Mouse (Mus musculus): ENCODE measurements around the gene Ftl1-ps1. TPM values are rescaled to one million over a fixed set of nuclear protein-coding genes. Genes with fewer than 3 reads are reported as not detected.

Ftl1-ps1 gene
- total and polyA plus RNA-seq, 2 experiments = 77.4 to 106 TPM

GRCm38 (mm10) chr13:74391156-74391555, 8.3 kb upstream of the Ftl1-ps1 start:
- no peak for DNase-seq (ENCODE audit: extremely low read depth, low read depth, low spot score)
- H3K9ac ChIP-seq (ENCODE audit: low read depth, low read length) = no peak overlapping the region
- H3K4me1 ChIP-seq (ENCODE audit: control insufficient read depth, insufficient read depth, low read length) = no peaks in the 10 kb centered on the region
- WGBS = 68% methylated on average over 2 of the region's 2 CpGs
- no peak overlapping the region for H3K4me3 ChIP-seq (ENCODE audit: insufficient read depth, low read depth, low read length)
- no peaks in the 10 kb centered on the region for H3K27me3 ChIP-seq (ENCODE audit: control insufficient read depth, insufficient read depth, low read length)
- H3K79me2 ChIP-seq (ENCODE audit: control insufficient read depth, insufficient read depth, low read length) = no peaks in the 10 kb centered on the region
- H3K27ac ChIP-seq (replicated peaks; ENCODE audit: insufficient read depth, low read depth, low read length) = no peak overlapping the region
- no peaks in the 10 kb centered on the region for H3K36me3 ChIP-seq (ENCODE audit: control insufficient read depth, insufficient read depth, low read length)
- no peak for TF ChIP-seq CTCF (IDR thresholded peaks at IDR 0.05; ENCODE audit: low read depth, low read length)
- no peak for TF ChIP-seq POLR2A (IDR thresholded peaks at IDR 0.05; ENCODE audit: extremely low read depth, insufficient read depth, low read length)

- Histone ChIP-seq H3K36me3 (ENCODE audit: control insufficient read depth, insufficient read depth, low read length) (peaks cover 3% of the 10 kb centered on the region; the same call in 1 of the 2 replicates), H3K79me2 (ENCODE audit: control insufficient read depth, insufficient read depth, low read length) (no peaks in the 10 kb centered on the region), H3K9ac (ENCODE audit: low read depth, low read length) (no peak overlapping the region), H3K4me3 (ENCODE audit: insufficient read depth, low read depth, low read length) (no peak overlapping the region), H3K27ac (replicated peaks; ENCODE audit: insufficient read depth, low read depth, low read length) (no peak overlapping the region), H3K27me3 (ENCODE audit: control insufficient read depth, insufficient read depth, low read length) (peaks cover 3% of the 10 kb centered on the region; the same call in 1 of the 2 replicates), H3K4me1 (ENCODE audit: control insufficient read depth, insufficient read depth, low read length) (no peaks in the 10 kb centered on the region)
- no peak for DNase-seq (ENCODE audit: extremely low read depth, low read depth, low spot score)
- no peak for TF ChIP-seq POLR2A (IDR thresholded peaks at IDR 0.05; ENCODE audit: extremely low read depth, insufficient read depth, low read length)
- no peak for TF ChIP-seq CTCF (IDR thresholded peaks at IDR 0.05; ENCODE audit: low read depth, low read length)
- WGBS = 28% methylated on average over 19 of the region's 19 CpGs
Measured at GRCm38 (mm10) chr13:74439895-74440294, 40.4 kb downstream of the Ftl1-ps1 start.

Other genes starting within 250 kb of the Ftl1-ps1 start
- 17.9 and 18.4 TPM in 2 replicates for gene Exoc3, start 191.0 kb upstream of the Ftl1-ps1 start, total RNA-seq (2014; rRNA removed)
- 21.6 and 24.0 TPM in 2 replicates for gene Exoc3, start 191.0 kb upstream of the Ftl1-ps1 start, polyA plus RNA-seq (2012; rRNA removed)
- 0.18 and 0.20 TPM in 2 replicates for gene Ahrr, start 107.4 kb upstream of the Ftl1-ps1 start, total RNA-seq (2014; rRNA removed)
- gene Ahrr, start 107.4 kb upstream of the Ftl1-ps1 start, polyA plus RNA-seq (2012; rRNA removed) = 0.07 TPM in 1 of 2 replicates, not detected in the other
- 123 and 140 TPM in 2 replicates for gene Pdcd6, start 82.1 kb upstream of the Ftl1-ps1 start, total RNA-seq (2014; rRNA removed)
- 77.0 and 82.5 TPM in 2 replicates for gene Pdcd6, start 82.1 kb upstream of the Ftl1-ps1 start, polyA plus RNA-seq (2012; rRNA removed)
- gene Sdha, start 49.4 kb upstream of the Ftl1-ps1 start, total RNA-seq (2014; rRNA removed) = 293 and 295 TPM in 2 replicates
- 199 and 223 TPM in 2 replicates for gene Sdha, start 49.4 kb upstream of the Ftl1-ps1 start, polyA plus RNA-seq (2012; rRNA removed)
- 5.3 and 5.5 TPM in 2 replicates for gene Ccdc127, start 49.4 kb upstream of the Ftl1-ps1 start, total RNA-seq (2014; rRNA removed)
- 2.3 and 2.6 TPM in 2 replicates for gene Ccdc127, start 49.4 kb upstream of the Ftl1-ps1 start, polyA plus RNA-seq (2012; rRNA removed)
- 0.18 and 0.54 TPM in 2 replicates for gene Lrrc14b, start 35.7 kb upstream of the Ftl1-ps1 start, total RNA-seq (2014; rRNA removed)
- 0.39 and 0.54 TPM in 2 replicates for gene Lrrc14b, start 35.7 kb upstream of the Ftl1-ps1 start, polyA plus RNA-seq (2012; rRNA removed)
- gene Zfp72, start 8.9 kb upstream of the Ftl1-ps1 start, total RNA-seq (2014; rRNA removed) = 1.7 and 2.8 TPM in 2 replicates
- 0.10 and 0.21 TPM in 2 replicates for gene Zfp72, start 8.9 kb upstream of the Ftl1-ps1 start, polyA plus RNA-seq (2012; rRNA removed)
- gene Zfp825, start 94.3 kb downstream of the Ftl1-ps1 start, total RNA-seq (2014; rRNA removed) = 11.8 and 19.3 TPM in 2 replicates
- 2.2 and 2.8 TPM in 2 replicates for gene Zfp825, start 94.3 kb downstream of the Ftl1-ps1 start, polyA plus RNA-seq (2012; rRNA removed)
- 102 and 130 TPM in 2 replicates for gene Erap1, start 239.9 kb downstream of the Ftl1-ps1 start, total RNA-seq (2014; rRNA removed)
- 16.3 and 18.1 TPM in 2 replicates for gene Erap1, start 239.9 kb downstream of the Ftl1-ps1 start, polyA plus RNA-seq (2012; rRNA removed)

Data from liver, adult 2 months (tissue).